In genomic region chr9:102505700-102506585, GRCm38 (mm10) we compare ENCODE assay signal across 8 mouse cellular contexts. TPM values are rescaled to one million over a fixed set of nuclear protein-coding genes. Genes with fewer than 3 reads are reported as not detected.
DNase-seq lines count a peak whose midpoint lies in the region; ATAC-seq and TF ChIP-seq lines count a peak whose summit lies in the region.

Gene Ky, plus strand, starts transcription at chr9:102505750.

- no peaks in the 10 kb centered on the region for H3K36me3 ChIP-seq in kidney, embryonic 16.5 days (ENCODE audit: insufficient read depth, low read length)
- no peaks in the 10 kb centered on the region for H3K36me3 ChIP-seq in forebrain, embryonic 16.5 days (ENCODE audit: control insufficient read depth, insufficient read depth)
- no peaks in the 10 kb centered on the region for H3K36me3 ChIP-seq in hindbrain, embryonic 11.5 days (ENCODE audit: control insufficient read depth, insufficient read depth, low read length)
- no peaks in the 10 kb centered on the region for H3K36me3 ChIP-seq in liver, embryonic 14.5 days (replicated peaks; ENCODE audit: control insufficient read depth, insufficient read depth, low read depth)
- H3K36me3 ChIP-seq in stomach, postnatal 0 days (ENCODE audit: control insufficient read depth, insufficient read depth, low read length), result no peaks in the 10 kb centered on the region

- no peaks in the 10 kb centered on the region for H3K9me3 ChIP-seq in kidney, embryonic 16.5 days (ENCODE audit: low read length)
- H3K9me3 ChIP-seq in forebrain, embryonic 16.5 days (ENCODE audit: control insufficient read depth, low read length), result no peaks in the 10 kb centered on the region
- H3K9me3 ChIP-seq in hindbrain, embryonic 11.5 days (ENCODE audit: control insufficient read depth, low read length), result no peaks in the 10 kb centered on the region
- H3K9me3 ChIP-seq in liver, embryonic 14.5 days (ENCODE audit: control insufficient read depth, low read length), result no peaks in the 10 kb centered on the region
- no peaks in the 10 kb centered on the region for H3K9me3 ChIP-seq in stomach, postnatal 0 days (ENCODE audit: control insufficient read depth, low read length)

- H3K4me3 ChIP-seq in kidney, embryonic 16.5 days (ENCODE audit: low read length), result peak within 1 kb of the TSS; percentile 44
- H3K4me3 ChIP-seq in forebrain, embryonic 16.5 days (replicated peaks; ENCODE audit: low read length), result peak within 1 kb of the TSS; percentile 49
- H3K4me3 ChIP-seq in hindbrain, embryonic 11.5 days (ENCODE audit: low read depth, low read length), result peak within 1 kb of the TSS; percentile 43
- H3K4me3 ChIP-seq in liver, embryonic 14.5 days (ENCODE audit: insufficient read depth in 1 of 2, low read depth in 2 of 2, low read length in 2 of 2), result 0 out of 4 replicates have a peak within 1 kb of the TSS, but pooled peaks of 1 of the 2 experiments have one; percentile 14
- peak within 1 kb of the TSS; percentile 31 for H3K4me3 ChIP-seq in stomach, postnatal 0 days (ENCODE audit: low read depth, low read length)

- DNase-seq in kidney, adult 9 months, result no peak
- peak; percentile 61 for DNase-seq in hindbrain, embryonic 11.5 days (ENCODE audit: low spot score)
- no peak for DNase-seq in liver, embryonic 14.5 days (ENCODE audit: low read depth in 3 of 3, low spot score in 3 of 3)
- DNase-seq in stomach, postnatal 0 days (ENCODE audit: low spot score), result no peak
- no peak for DNase-seq in thymus, adult 18-20 months

- no peak for TF ChIP-seq CTCF in liver, embryonic 14.5 days (IDR thresholded peaks at IDR 0.05; ENCODE audit: low read depth)
- TF ChIP-seq CTCF in stomach, postnatal 0 days (IDR thresholded peaks at IDR 0.05; ENCODE audit: low read depth), result no peak

- H3K27ac ChIP-seq in kidney, embryonic 16.5 days (ENCODE audit: low read length), result no peak within 1 kb of the TSS
- no peak within 1 kb of the TSS for H3K27ac ChIP-seq in forebrain, embryonic 16.5 days (ENCODE audit: low read length)
- no peak within 1 kb of the TSS for H3K27ac ChIP-seq in hindbrain, embryonic 11.5 days (ENCODE audit: low read depth, low read length)
- H3K27ac ChIP-seq in liver, embryonic 14.5 days, result no peak within 1 kb of the TSS
- H3K27ac ChIP-seq in stomach, postnatal 0 days (replicated peaks), result no peak within 1 kb of the TSS

- H3K4me1 ChIP-seq in kidney, embryonic 16.5 days (ENCODE audit: insufficient read depth, low read length), result peaks cover 8% of the 10 kb centered on the region; the same call in 1 of the 2 replicates
- peaks cover 10% of the 10 kb centered on the region for H3K4me1 ChIP-seq in forebrain, embryonic 16.5 days (replicated peaks; ENCODE audit: control insufficient read depth, insufficient read depth, low read length)
- H3K4me1 ChIP-seq in hindbrain, embryonic 11.5 days (replicated peaks; ENCODE audit: control insufficient read depth, insufficient read depth, low read length), result peaks cover 4% of the 10 kb centered on the region; the same call in 1 of the 2 replicates
- no peaks in the 10 kb centered on the region for H3K4me1 ChIP-seq in liver, embryonic 14.5 days (replicated peaks; ENCODE audit: control insufficient read depth in 2 of 2, insufficient read depth in 2 of 2, low read length in 1 of 2)
- 0 out of 2 replicates have a peak, but pooled peaks cover 2% of the 10 kb centered on the region for H3K4me1 ChIP-seq in stomach, postnatal 0 days (replicated peaks; ENCODE audit: control insufficient read depth, insufficient read depth)

- H3K9ac ChIP-seq in kidney, embryonic 16.5 days (replicated peaks; ENCODE audit: low read length), result peak within 1 kb of the TSS; percentile 12
- peak within 1 kb of the TSS; percentile 62 for H3K9ac ChIP-seq in forebrain, embryonic 16.5 days (replicated peaks; ENCODE audit: low read depth, low read length)
- H3K9ac ChIP-seq in hindbrain, embryonic 11.5 days (ENCODE audit: low read depth, low read length), result peak within 1 kb of the TSS; percentile 58
- H3K9ac ChIP-seq in liver, embryonic 14.5 days (replicated peaks), result no peak within 1 kb of the TSS
- no peak within 1 kb of the TSS for H3K9ac ChIP-seq in stomach, postnatal 0 days (ENCODE audit: low read length)

- WGBS in kidney, embryonic 16.5 days, result 1% methylated on average over 62 of the region's 63 CpGs
- WGBS in forebrain, embryonic 16.5 days, result under 1% methylated on average over 62 of the region's 63 CpGs
- under 1% methylated on average over 56 of the region's 63 CpGs for WGBS in hindbrain, embryonic 11.5 days
- WGBS in liver, embryonic 14.5 days (ENCODE audit: insufficient replicate concordance), result 4% methylated on average over 63 of the region's 63 CpGs
- 2% methylated on average over 46 of the region's 63 CpGs for WGBS in stomach, postnatal 0 days

- ATAC-seq in kidney, embryonic 16.5 days (ENCODE audit: low FRiP score, low TSS enrichment), result peak; percentile 42; the same call in 1 of the 2 replicates
- ATAC-seq in cerebellum, adult (ENCODE audit: insufficient number of reproducible peaks, low FRiP score, low TSS enrichment), result peak; percentile 46; the same call in 1 of the 2 replicates
- peak; percentile 54; the same call in 1 of the 2 replicates for ATAC-seq in forebrain, embryonic 16.5 days
- no peak for ATAC-seq in hindbrain, embryonic 11.5 days (ENCODE audit: low FRiP score)
- ATAC-seq in liver, embryonic 14.5 days (ENCODE audit: insufficient read depth), result no peak
- no peak for ATAC-seq in stomach, postnatal 0 days (ENCODE audit: low FRiP score, low TSS enrichment)

- H3K27me3 ChIP-seq in kidney, embryonic 16.5 days (ENCODE audit: insufficient read depth, low read length), result peaks cover 37% of the 10 kb centered on the region
- peaks cover 15% of the 10 kb centered on the region for H3K27me3 ChIP-seq in forebrain, embryonic 16.5 days (replicated peaks; ENCODE audit: control insufficient read depth, insufficient read depth, low read length)
- peaks cover 21% of the 10 kb centered on the region for H3K27me3 ChIP-seq in hindbrain, embryonic 11.5 days (ENCODE audit: control insufficient read depth, insufficient read depth, low read length)
- H3K27me3 ChIP-seq in liver, embryonic 14.5 days (ENCODE audit: control insufficient read depth, insufficient read depth, low read length), result peaks cover 9% of the 10 kb centered on the region; the same call in 1 of the 2 replicates
- no peaks in the 10 kb centered on the region for H3K27me3 ChIP-seq in stomach, postnatal 0 days (ENCODE audit: control insufficient read depth, insufficient read depth, low read length)

- no peak for TF ChIP-seq EP300 in liver, embryonic 14.5 days (IDR thresholded peaks at IDR 0.05; ENCODE audit: low read depth)
- no peak for TF ChIP-seq EP300 in stomach, postnatal 0 days (optimal IDR thresholded peaks at IDR 0.05)

- peak within 1 kb of the TSS; percentile 73 for H3K4me2 ChIP-seq in kidney, embryonic 16.5 days (replicated peaks; ENCODE audit: low read depth, low read length)
- H3K4me2 ChIP-seq in forebrain, embryonic 16.5 days (ENCODE audit: low read length), result peak within 1 kb of the TSS; percentile 96
- H3K4me2 ChIP-seq in hindbrain, embryonic 11.5 days (replicated peaks; ENCODE audit: low read depth, low read length), result peak within 1 kb of the TSS; percentile 92
- peak within 1 kb of the TSS; percentile 22 for H3K4me2 ChIP-seq in liver, embryonic 14.5 days (ENCODE audit: low read depth)
- H3K4me2 ChIP-seq in stomach, postnatal 0 days (replicated peaks; ENCODE audit: low read depth), result peak within 1 kb of the TSS; percentile 54

RNA-seq across cellular contexts. Expression of gene Ky, which starts in this region (rescaled TPM):
- 0.12 and 0.17 TPM in 2 replicates for polyA plus RNA-seq in kidney, embryonic 16.5 days (2015; fragmentation: Nextera tagmentation; extraction: Ambion mirVana)
- polyA plus RNA-seq in forebrain, embryonic 16.5 days (2015; fragmentation: Nextera tagmentation; extraction: Ambion mirVana), result 0.16 and 0.33 TPM in 2 replicates
- polyA plus RNA-seq in hindbrain, embryonic 11.5 days (2014; fragmentation: Nextera tagmentation; extraction: Ambion mirVana), result 0.26 and 0.47 TPM in 2 replicates
- 0.01 TPM in 1 of 2 replicates, not detected in the other for polyA plus RNA-seq in liver, embryonic 14.5 days (2012; rRNA removed)
- polyA plus RNA-seq in liver, embryonic 14.5 days (2014; fragmentation: Nextera tagmentation; extraction: Ambion mirVana), result not detected in 2 replicates
- polyA plus RNA-seq in stomach, postnatal 0 days (2015; fragmentation: Nextera tagmentation; extraction: Ambion mirVana), result 0.08 and 0.13 TPM in 2 replicates

Comparison
In these comparisons a context has a peak if more than half of its experiments do, and no peak if none do; other contexts are left out.
1. Peak in ATAC-seq, H3K4me3 ChIP-seq, H3K9ac ChIP-seq and H3K4me2 ChIP-seq in kidney, embryonic 16.5 days; RNA of the gene not detected or under 1 TPM.
2. Peak in ATAC-seq, H3K4me3 ChIP-seq, H3K9ac ChIP-seq and H3K4me2 ChIP-seq in forebrain, embryonic 16.5 days; RNA of the gene not detected or under 1 TPM.
3. Peak in DNase-seq, H3K4me3 ChIP-seq, H3K9ac ChIP-seq and H3K4me2 ChIP-seq in hindbrain, embryonic 11.5 days; RNA of the gene not detected or under 1 TPM.
4. H3K4me2 ChIP-seq: peak in every context shown above with its lines; median percentile 96 in forebrain, embryonic 16.5 days; 92 in hindbrain, embryonic 11.5 days; 73 in kidney, embryonic 16.5 days; 54 in stomach, postnatal 0 days; 22 in liver, embryonic 14.5 days.